Mouse (Mus musculus): Measurements from ENCODE around the gene Sema6c. TPM values are rescaled to one million over a fixed set of nuclear protein-coding genes. Genes with fewer than 3 reads are reported as not detected.

Gene Sema6c
- polyA plus RNA-seq, 1 experiment from 2014 or later = 22.6 TPM

GRCm38 (mm10) chr3:95216655-95217254 lies 56.5 kb downstream of the Sema6c start:
- Histone ChIP-seq H3K4me2 (ENCODE audit: low read length) (peak overlapping the region; percentile 67), H3K9me3 (ENCODE audit: control insufficient read depth, low read length) (no peaks in the 10 kb centered on the region), H3K4me1 (replicated peaks; ENCODE audit: control insufficient read depth, insufficient read depth, low read length) (peaks cover 14% of the 10 kb centered on the region), H3K9ac (replicated peaks; ENCODE audit: low read depth, low read length) (peak overlapping the region; percentile 89), H3K4me3 (replicated peaks; ENCODE audit: low read length) (peak overlapping the region; percentile 77), H3K36me3 (ENCODE audit: control insufficient read depth, insufficient read depth) (peaks cover 17% of the 10 kb centered on the region), H3K27me3 (replicated peaks; ENCODE audit: control insufficient read depth, insufficient read depth, low read length) (no peaks in the 10 kb centered on the region), H3K27ac (ENCODE audit: low read length) (peak overlapping the region; percentile 97)
- ATAC-seq = no peak
- WGBS = 16% methylated on average over 4 of the region's 4 CpGs

GRCm38 (mm10) chr3:95217255-95218134 lies 57.2 kb downstream of the Sema6c start, which contains the start of gene Gabpb2:
Gene Gabpb2 (minus strand): TSS chr3:95217916.
- Histone ChIP-seq H3K9ac (replicated peaks; ENCODE audit: low read depth, low read length) (peak within 1 kb of the TSS; percentile 89), H3K27ac (ENCODE audit: low read length) (peak within 1 kb of the TSS; percentile 97), H3K4me1 (replicated peaks; ENCODE audit: control insufficient read depth, insufficient read depth, low read length) (peaks cover 18% of the 10 kb centered on the region), H3K36me3 (ENCODE audit: control insufficient read depth, insufficient read depth) (peaks cover 20% of the 10 kb centered on the region), H3K4me2 (ENCODE audit: low read length) (peak within 1 kb of the TSS; percentile 67), H3K4me3 (replicated peaks; ENCODE audit: low read length) (peak within 1 kb of the TSS; percentile 77), H3K27me3 (replicated peaks; ENCODE audit: control insufficient read depth, insufficient read depth, low read length) (no peaks in the 10 kb centered on the region), H3K9me3 (ENCODE audit: control insufficient read depth, low read length) (no peaks in the 10 kb centered on the region)
- 1% methylated on average over 56 of the region's 56 CpGs for WGBS
- ATAC-seq = peak; percentile 87

- Histone ChIP-seq H3K27me3 (replicated peaks; ENCODE audit: control insufficient read depth, insufficient read depth, low read length) (no peaks in the 10 kb centered on the region), H3K27ac (ENCODE audit: low read length) (peak overlapping the region; percentile 97), H3K9ac (replicated peaks; ENCODE audit: low read depth, low read length) (no peak overlapping the region), H3K9me3 (ENCODE audit: control insufficient read depth, low read length) (no peaks in the 10 kb centered on the region), H3K4me1 (replicated peaks; ENCODE audit: control insufficient read depth, insufficient read depth, low read length) (peaks cover 24% of the 10 kb centered on the region), H3K4me3 (replicated peaks; ENCODE audit: low read length) (peak overlapping the region; percentile 77; the same call in 1 of the 2 replicates), H3K4me2 (ENCODE audit: low read length) (peak overlapping the region; percentile 67), H3K36me3 (ENCODE audit: control insufficient read depth, insufficient read depth) (peaks cover 30% of the 10 kb centered on the region)
- ATAC-seq = no peak
- WGBS = 84% methylated on average over 6 of the region's 6 CpGs
Observed at GRCm38 (mm10) chr3:95218466-95219137, 58.3 kb downstream of the Sema6c start.

GRCm38 (mm10) chr3:95223041-95223440 lies 62.8 kb downstream of the Sema6c start:
- H3K4me3 ChIP-seq (replicated peaks; ENCODE audit: low read length) = no peak overlapping the region
- peaks cover 40% of the 10 kb centered on the region for H3K4me1 ChIP-seq (replicated peaks; ENCODE audit: control insufficient read depth, insufficient read depth, low read length)
- WGBS = 95% methylated on average over 2 of the region's 2 CpGs
- peaks cover 33% of the 10 kb centered on the region for H3K36me3 ChIP-seq (ENCODE audit: control insufficient read depth, insufficient read depth)
- H3K27ac ChIP-seq (ENCODE audit: low read length) = no peak overlapping the region
- H3K27me3 ChIP-seq (replicated peaks; ENCODE audit: control insufficient read depth, insufficient read depth, low read length) = no peaks in the 10 kb centered on the region
- no peaks in the 10 kb centered on the region for H3K9me3 ChIP-seq (ENCODE audit: control insufficient read depth, low read length)
- no peak for ATAC-seq
- H3K9ac ChIP-seq (replicated peaks; ENCODE audit: low read depth, low read length) = no peak overlapping the region
- H3K4me2 ChIP-seq (ENCODE audit: low read length) = no peak overlapping the region

Small RNA genes within 50 kb of the gene (microRNA-seq; reads per million reads assigned to microRNA genes)
- gene Mir8099-1 = not detected

Other genes with a start within 250 kb of the Sema6c start
- gene Selenbp1, start 227.4 kb upstream of the Sema6c start, polyA plus RNA-seq (2015; fragmentation: Nextera tagmentation; extraction: Ambion mirVana) = 8.5 and 11.6 TPM in 2 replicates
- gene Rfx5, start 206.4 kb upstream of the Sema6c start, polyA plus RNA-seq (2015; fragmentation: Nextera tagmentation; extraction: Ambion mirVana) = 6.1 and 6.7 TPM in 2 replicates
- 26.4 and 29.7 TPM in 2 replicates for gene Pi4kb, start 185.7 kb upstream of the Sema6c start, polyA plus RNA-seq (2015; fragmentation: Nextera tagmentation; extraction: Ambion mirVana)
- 20.0 and 20.7 TPM in 2 replicates for gene Zfp687, start 145.0 kb upstream of the Sema6c start, polyA plus RNA-seq (2015; fragmentation: Nextera tagmentation; extraction: Ambion mirVana)
- 286 and 291 TPM in 2 replicates for gene Psmd4, start 117.8 kb upstream of the Sema6c start, polyA plus RNA-seq (2015; fragmentation: Nextera tagmentation; extraction: Ambion mirVana)
- 20.3 and 21.7 TPM in 2 replicates for gene Pip5k1a, start 53.5 kb upstream of the Sema6c start, polyA plus RNA-seq (2015; fragmentation: Nextera tagmentation; extraction: Ambion mirVana)
- 230 and 233 TPM in 2 replicates for gene Vps72, start 49.4 kb upstream of the Sema6c start, polyA plus RNA-seq (2015; fragmentation: Nextera tagmentation; extraction: Ambion mirVana)
- 0.65 and 0.91 TPM in 2 replicates for gene Tmod4, start 36.0 kb upstream of the Sema6c start, polyA plus RNA-seq (2015; fragmentation: Nextera tagmentation; extraction: Ambion mirVana)
- gene Scnm1, start 26.4 kb upstream of the Sema6c start, polyA plus RNA-seq (2015; fragmentation: Nextera tagmentation; extraction: Ambion mirVana) = 90.1 and 93.1 TPM in 2 replicates
- 41.9 and 46.6 TPM in 2 replicates for gene Lysmd1, start 26.4 kb upstream of the Sema6c start, polyA plus RNA-seq (2015; fragmentation: Nextera tagmentation; extraction: Ambion mirVana)
- 2.1 and 2.5 TPM in 2 replicates for gene Tnfaip8l2, start 18.1 kb upstream of the Sema6c start, polyA plus RNA-seq (2015; fragmentation: Nextera tagmentation; extraction: Ambion mirVana)
- gene Gabpb2, start 57.5 kb downstream of the Sema6c start, polyA plus RNA-seq (2015; fragmentation: Nextera tagmentation; extraction: Ambion mirVana) = 4.2 and 5.6 TPM in 2 replicates
- gene Cdc42se1, start 68.3 kb downstream of the Sema6c start, polyA plus RNA-seq (2015; fragmentation: Nextera tagmentation; extraction: Ambion mirVana) = 72.9 and 79.3 TPM in 2 replicates
- gene Mllt11, start 71.7 kb downstream of the Sema6c start, polyA plus RNA-seq (2015; fragmentation: Nextera tagmentation; extraction: Ambion mirVana) = 263 and 264 TPM in 2 replicates
- gene Gm128, start 81.1 kb downstream of the Sema6c start, polyA plus RNA-seq (2015; fragmentation: Nextera tagmentation; extraction: Ambion mirVana) = 0.27 TPM in 1 of 2 replicates, not detected in the other
- 0.23 TPM in 1 of 2 replicates, not detected in the other for gene Bnipl, start 90.7 kb downstream of the Sema6c start, polyA plus RNA-seq (2015; fragmentation: Nextera tagmentation; extraction: Ambion mirVana)
- 43.6 and 44.3 TPM in 2 replicates for gene Mindy1, start 120.9 kb downstream of the Sema6c start, polyA plus RNA-seq (2015; fragmentation: Nextera tagmentation; extraction: Ambion mirVana)
- gene Prune1, start 121.6 kb downstream of the Sema6c start, polyA plus RNA-seq (2015; fragmentation: Nextera tagmentation; extraction: Ambion mirVana) = 45.8 and 55.6 TPM in 2 replicates
- gene Anxa9, start 146.7 kb downstream of the Sema6c start, polyA plus RNA-seq (2015; fragmentation: Nextera tagmentation; extraction: Ambion mirVana) = 0.51 and 0.86 TPM in 2 replicates
- 104 and 108 TPM in 2 replicates for gene Cers2, start 154.3 kb downstream of the Sema6c start, polyA plus RNA-seq (2015; fragmentation: Nextera tagmentation; extraction: Ambion mirVana)
- 52.6 and 53.9 TPM in 2 replicates for gene Setdb1, start 196.7 kb downstream of the Sema6c start, polyA plus RNA-seq (2015; fragmentation: Nextera tagmentation; extraction: Ambion mirVana)
- gene 4930558C23Rik, start 242.4 kb downstream of the Sema6c start, polyA plus RNA-seq (2015; fragmentation: Nextera tagmentation; extraction: Ambion mirVana) = not detected in 2 replicates

Data from forebrain, embryonic 16.5 days (tissue).